Mouse (Mus musculus): Measurements from ENCODE around the gene P2ry4. TPM values are rescaled to one million over a fixed set of nuclear protein-coding genes. Genes with fewer than 3 reads are reported as not detected.

P2ry4 gene
- polyA plus RNA-seq (2014; fragmentation: Nextera tagmentation; extraction: Ambion mirVana), result not detected in 2 replicates

DNA sequence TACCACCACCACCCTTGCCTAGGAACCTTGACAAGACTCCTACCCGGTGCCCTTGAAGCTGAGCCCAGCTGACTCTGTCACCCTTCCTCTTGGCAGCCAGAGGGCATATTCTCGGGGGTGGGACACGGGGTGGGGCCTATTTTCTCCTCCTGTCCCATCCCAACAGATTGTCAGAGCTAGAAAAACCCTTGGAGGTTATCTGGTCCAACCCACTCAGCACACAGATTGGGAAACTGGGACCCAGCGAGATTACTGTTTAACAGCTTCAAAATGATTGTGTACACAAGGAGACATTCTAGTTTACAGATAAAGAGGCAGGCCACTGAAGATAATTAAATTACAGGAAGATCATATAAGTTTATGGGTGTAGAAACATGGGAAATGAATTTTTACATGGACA lies at the start of gene P2ry4:
TSS of gene P2ry4 (minus strand) at position 79 of the 400 bp plus-strand sequence.
- Histone ChIP-seq H3K36me3 (ENCODE audit: control insufficient read depth, insufficient read depth, low read length) (no peaks in the 10 kb centered on the region), H3K27me3 (ENCODE audit: control insufficient read depth, insufficient read depth, low read length) (peaks cover 3% of the 10 kb centered on the region), H3K4me1 (ENCODE audit: control insufficient read depth, insufficient read depth, low read length) (no peaks in the 10 kb centered on the region), H3K9ac (ENCODE audit: low read length) (no peak within 1 kb of the TSS), H3K27ac (ENCODE audit: low read depth, low read length) (no peak within 1 kb of the TSS), H3K4me2 (no peak within 1 kb of the TSS), H3K4me3 (ENCODE audit: low read depth, low read length) (no peak within 1 kb of the TSS), H3K9me3 (ENCODE audit: control insufficient read depth, low read length) (no peaks in the 10 kb centered on the region)
- WGBS, result 75% methylated on average over 4 of the region's 4 CpGs
- ATAC-seq (ENCODE audit: low FRiP score) (no peak), DNase-seq (ENCODE audit: low spot score, missing footprints) (no peak)

DNA sequence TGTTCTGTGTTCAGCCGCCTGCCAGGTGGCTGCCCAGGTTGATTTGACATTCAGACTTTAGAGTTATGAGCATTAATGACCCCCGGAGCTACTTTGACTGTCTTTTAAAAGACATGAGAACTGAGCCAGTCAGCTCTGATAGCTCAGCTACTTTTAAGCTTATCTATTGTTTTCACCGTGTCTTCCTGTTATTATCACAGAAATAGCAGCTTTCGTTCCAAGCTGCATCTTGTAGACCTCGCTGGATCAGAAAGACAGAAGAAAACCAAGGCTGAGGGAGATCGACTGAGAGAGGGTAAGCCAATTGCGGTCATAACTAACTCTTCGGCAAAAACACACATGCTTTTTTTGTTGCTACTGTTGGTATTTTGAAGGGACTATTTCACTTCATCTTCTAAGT lies 43.8 kb upstream of the P2ry4 start:
- 90% methylated on average over 8 of the region's 8 CpGs for WGBS
- no peak for ATAC-seq (ENCODE audit: low FRiP score)

DNA sequence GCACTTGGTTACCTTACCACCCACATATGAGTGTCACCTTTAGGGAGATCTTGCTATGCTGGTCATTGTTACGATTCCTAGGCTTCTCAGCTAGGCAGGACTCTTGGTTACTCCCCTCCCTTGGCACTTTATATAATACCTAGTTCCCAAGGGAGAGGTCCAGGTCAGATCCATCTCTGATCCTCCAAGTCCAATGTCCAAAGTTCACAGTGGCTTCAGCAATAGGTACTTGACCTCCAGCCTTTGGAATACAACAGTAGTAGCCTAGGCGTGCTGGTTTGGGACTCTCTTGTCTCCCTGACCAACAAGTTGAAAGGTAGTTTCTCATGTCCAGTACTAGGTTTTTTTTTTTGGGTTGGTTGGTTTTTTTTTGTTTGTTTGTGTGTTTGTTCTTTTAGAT lies 34.4 kb upstream of the P2ry4 start:
- H3K4me2 ChIP-seq, result no peak overlapping the region
- 98% methylated on average over 2 of the region's 2 CpGs for WGBS
- H3K36me3 ChIP-seq (ENCODE audit: control insufficient read depth, insufficient read depth, low read length), result no peaks in the 10 kb centered on the region
- DNase-seq (ENCODE audit: low spot score, missing footprints), result no peak
- H3K9me3 ChIP-seq (ENCODE audit: control insufficient read depth, low read length), result no peaks in the 10 kb centered on the region
- no peak for ATAC-seq (ENCODE audit: low FRiP score)
- H3K9ac ChIP-seq (ENCODE audit: low read length), result no peak overlapping the region
- no peak overlapping the region for H3K4me3 ChIP-seq (ENCODE audit: low read depth, low read length)
- H3K27me3 ChIP-seq (ENCODE audit: control insufficient read depth, insufficient read depth, low read length), result peaks cover 4% of the 10 kb centered on the region; the same call in 1 of the 2 replicates
- no peaks in the 10 kb centered on the region; the same call in 1 of the 2 replicates for H3K4me1 ChIP-seq (ENCODE audit: control insufficient read depth, insufficient read depth, low read length)
- H3K27ac ChIP-seq (ENCODE audit: low read depth, low read length), result no peak overlapping the region

More for the DNA sequence above, 43.8 kb upstream of the P2ry4 start:
- Histone ChIP-seq H3K4me1 (ENCODE audit: control insufficient read depth, insufficient read depth, low read length) (no peaks in the 10 kb centered on the region), H3K4me2 (no peak overlapping the region), H3K9ac (ENCODE audit: low read length) (no peak overlapping the region), H3K9me3 (ENCODE audit: control insufficient read depth, low read length) (no peaks in the 10 kb centered on the region), H3K27ac (ENCODE audit: low read depth, low read length) (no peak overlapping the region), H3K4me3 (ENCODE audit: low read depth, low read length) (no peak overlapping the region), H3K36me3 (ENCODE audit: control insufficient read depth, insufficient read depth, low read length) (no peaks in the 10 kb centered on the region), H3K27me3 (ENCODE audit: control insufficient read depth, insufficient read depth, low read length) (no peaks in the 10 kb centered on the region; the same call in 1 of the 2 replicates)
- no peak for DNase-seq (ENCODE audit: low spot score, missing footprints)

DNA sequence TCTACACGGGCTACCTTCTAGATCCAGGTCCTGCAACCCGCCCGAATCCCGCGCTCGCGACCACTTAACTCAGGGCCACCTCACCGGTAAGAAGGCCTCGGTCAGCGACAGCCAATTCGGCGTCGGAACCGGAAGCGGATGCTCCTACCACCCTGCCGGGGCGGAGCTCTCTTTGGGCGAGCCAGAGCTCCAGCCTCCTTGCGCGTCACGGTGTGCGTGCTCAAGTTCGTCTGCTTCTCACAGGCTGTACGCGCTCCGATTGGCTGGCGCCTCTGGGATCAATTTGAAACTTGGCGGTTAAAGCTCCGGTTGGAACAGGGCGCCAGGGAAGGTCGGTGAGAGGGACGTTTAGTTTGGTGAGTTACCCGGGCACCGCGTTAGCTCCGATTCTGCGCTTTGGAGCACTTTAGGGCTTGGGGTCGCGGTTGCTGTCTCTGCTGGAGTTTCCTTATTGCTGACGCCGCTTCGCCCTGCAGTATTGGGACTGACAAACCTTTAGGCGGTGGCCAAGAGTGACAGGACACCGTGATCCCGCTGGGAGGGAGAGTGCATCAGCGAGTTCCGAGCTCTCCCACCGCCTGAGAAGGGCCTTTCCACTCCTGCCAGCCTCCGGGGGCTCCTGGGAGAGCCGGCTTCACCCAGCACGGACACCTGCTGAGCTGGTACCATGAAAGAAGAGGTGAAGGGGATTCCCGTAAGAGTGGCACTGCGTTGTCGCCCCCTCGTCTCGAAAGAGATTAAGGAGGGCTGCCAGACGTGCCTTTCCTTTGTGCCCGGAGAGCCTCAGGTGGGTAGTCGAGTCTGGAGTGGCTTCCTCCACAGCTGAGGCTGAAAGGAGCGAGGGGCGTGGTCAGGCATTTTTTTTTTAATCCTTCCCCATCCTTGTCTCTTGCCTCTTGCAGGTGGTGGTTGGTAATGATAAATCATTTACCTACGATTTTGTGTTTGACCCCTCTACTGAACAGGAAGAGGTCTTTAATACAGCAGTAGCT lies 31.4 kb upstream of the P2ry4 start, which contains the start of gene Pdzd11:
TSS of gene Pdzd11 (minus strand) at position 767 of the 992 bp plus-strand sequence.
- Histone ChIP-seq H3K4me1 (ENCODE audit: control insufficient read depth, insufficient read depth, low read length) (no peaks in the 10 kb centered on the region; the same call in 1 of the 2 replicates), H3K9ac (ENCODE audit: low read length) (peak within 1 kb of the TSS; percentile 73), H3K4me3 (ENCODE audit: low read depth, low read length) (peak within 1 kb of the TSS; percentile 59), H3K27me3 (ENCODE audit: control insufficient read depth, insufficient read depth, low read length) (peaks cover 4% of the 10 kb centered on the region; the same call in 1 of the 2 replicates), H3K27ac (ENCODE audit: low read depth, low read length) (peak within 1 kb of the TSS; percentile 74), H3K4me2 (peak within 1 kb of the TSS; percentile 53), H3K9me3 (ENCODE audit: control insufficient read depth, low read length) (no peaks in the 10 kb centered on the region), H3K36me3 (ENCODE audit: control insufficient read depth, insufficient read depth, low read length) (peaks cover 2% of the 10 kb centered on the region; the same call in 1 of the 2 replicates)
- WGBS, result 22% methylated on average over 62 of the region's 62 CpGs
- DNase-seq (ENCODE audit: low spot score, missing footprints) (peak; percentile 96), ATAC-seq (ENCODE audit: low FRiP score) (peak; percentile 99)

DNA sequence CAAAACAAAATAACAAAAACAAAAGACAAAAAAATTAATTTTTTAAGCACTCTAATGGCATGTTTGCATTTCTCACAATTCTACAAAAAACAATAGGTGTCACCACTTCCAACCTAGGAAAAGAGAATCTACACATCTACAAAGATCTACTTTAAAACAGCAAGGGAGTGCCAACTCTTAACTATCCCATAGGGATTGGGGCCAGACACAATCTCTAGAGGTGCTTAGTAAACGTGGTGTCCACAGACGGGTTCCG lies 30.8 kb upstream of the P2ry4 start, which contains the start of gene Kif4:
TSS of gene Kif4 (plus strand) at position 192 of the 256 bp plus-strand sequence.
- Histone ChIP-seq H3K4me2 (peak within 1 kb of the TSS; percentile 53), H3K9ac (ENCODE audit: low read length) (peak within 1 kb of the TSS; percentile 73), H3K4me1 (ENCODE audit: control insufficient read depth, insufficient read depth, low read length) (no peaks in the 10 kb centered on the region; the same call in 1 of the 2 replicates), H3K4me3 (ENCODE audit: low read depth, low read length) (peak within 1 kb of the TSS; percentile 59), H3K27me3 (ENCODE audit: control insufficient read depth, insufficient read depth, low read length) (peaks cover 4% of the 10 kb centered on the region; the same call in 1 of the 2 replicates), H3K27ac (ENCODE audit: low read depth, low read length) (peak within 1 kb of the TSS; percentile 74), H3K9me3 (ENCODE audit: control insufficient read depth, low read length) (no peaks in the 10 kb centered on the region), H3K36me3 (ENCODE audit: control insufficient read depth, insufficient read depth, low read length) (peaks cover 2% of the 10 kb centered on the region; the same call in 1 of the 2 replicates)
- 23% methylated on average over 3 of the region's 3 CpGs for WGBS
- ATAC-seq (ENCODE audit: low FRiP score) (no peak), DNase-seq (ENCODE audit: low spot score, missing footprints) (no peak)

DNA sequence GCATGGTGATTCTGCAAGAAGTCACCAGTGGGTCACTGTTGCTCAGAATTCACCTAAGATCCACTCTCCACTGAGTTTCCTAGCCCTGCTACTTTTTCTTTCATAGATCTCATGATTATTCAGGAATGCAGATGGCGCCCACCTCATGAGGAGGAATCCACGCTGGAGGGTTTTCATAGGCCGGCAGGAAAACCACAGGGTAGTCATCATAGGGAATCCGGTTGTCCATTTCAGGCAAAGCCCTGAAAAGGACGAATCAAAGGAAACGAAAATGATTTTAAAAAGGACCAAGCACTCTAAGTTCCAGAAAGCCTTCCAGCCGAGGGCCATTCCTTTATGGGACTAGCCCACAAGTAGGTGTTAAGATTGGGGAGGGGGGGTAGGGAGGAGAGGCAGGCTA lies 30.5 kb upstream of the P2ry4 start:
- ATAC-seq (ENCODE audit: low FRiP score) (peak; percentile 14; the same call in 1 of the 2 replicates), DNase-seq (ENCODE audit: low spot score, missing footprints) (no peak)
- no peaks in the 10 kb centered on the region; the same call in 1 of the 2 replicates for H3K4me1 ChIP-seq (ENCODE audit: control insufficient read depth, insufficient read depth, low read length)
- peak overlapping the region; percentile 48 for H3K4me2 ChIP-seq
- H3K36me3 ChIP-seq (ENCODE audit: control insufficient read depth, insufficient read depth, low read length), result peaks cover 2% of the 10 kb centered on the region; the same call in 1 of the 2 replicates
- WGBS, result 41% methylated on average over 7 of the region's 7 CpGs
- H3K27ac ChIP-seq (ENCODE audit: low read depth, low read length), result no peak overlapping the region
- peak overlapping the region; percentile 57 for H3K9ac ChIP-seq (ENCODE audit: low read length)
- H3K9me3 ChIP-seq (ENCODE audit: control insufficient read depth, low read length), result no peaks in the 10 kb centered on the region
- H3K4me3 ChIP-seq (ENCODE audit: low read depth, low read length), result peak overlapping the region; percentile 59
- peaks cover 4% of the 10 kb centered on the region; the same call in 1 of the 2 replicates for H3K27me3 ChIP-seq (ENCODE audit: control insufficient read depth, insufficient read depth, low read length)

DNA sequence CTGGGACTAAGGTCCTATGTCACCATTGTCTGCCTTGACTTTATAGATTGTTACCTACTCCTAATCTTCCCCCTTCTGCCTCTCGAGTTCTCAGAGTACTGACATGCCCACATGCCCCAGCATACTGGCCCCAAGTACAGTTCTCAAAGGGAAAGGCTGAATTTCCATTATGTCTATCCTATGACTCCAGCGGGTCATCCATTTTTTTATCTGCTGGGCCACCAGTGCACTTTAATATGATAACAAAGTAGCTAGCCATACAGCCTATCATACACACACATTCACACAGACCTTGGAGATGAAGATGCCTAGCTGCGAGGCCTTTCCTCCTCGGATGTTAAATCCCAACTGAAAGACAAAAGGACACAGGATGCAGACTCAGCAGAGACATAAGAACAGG lies 29.6 kb upstream of the P2ry4 start:
- 88% methylated on average over 4 of the region's 4 CpGs for WGBS
- peaks cover 5% of the 10 kb centered on the region for H3K27me3 ChIP-seq (ENCODE audit: control insufficient read depth, insufficient read depth, low read length)
- H3K9ac ChIP-seq (ENCODE audit: low read length), result no peak overlapping the region
- H3K9me3 ChIP-seq (ENCODE audit: control insufficient read depth, low read length), result no peaks in the 10 kb centered on the region
- H3K4me1 ChIP-seq (ENCODE audit: control insufficient read depth, insufficient read depth, low read length), result no peaks in the 10 kb centered on the region; the same call in 1 of the 2 replicates
- no peak overlapping the region for H3K4me2 ChIP-seq
- H3K4me3 ChIP-seq (ENCODE audit: low read depth, low read length), result no peak overlapping the region
- H3K36me3 ChIP-seq (ENCODE audit: control insufficient read depth, insufficient read depth, low read length), result peaks cover 2% of the 10 kb centered on the region; the same call in 1 of the 2 replicates
- DNase-seq (ENCODE audit: low spot score, missing footprints) (no peak), ATAC-seq (ENCODE audit: low FRiP score) (no peak)
- H3K27ac ChIP-seq (ENCODE audit: low read depth, low read length), result no peak overlapping the region

DNA sequence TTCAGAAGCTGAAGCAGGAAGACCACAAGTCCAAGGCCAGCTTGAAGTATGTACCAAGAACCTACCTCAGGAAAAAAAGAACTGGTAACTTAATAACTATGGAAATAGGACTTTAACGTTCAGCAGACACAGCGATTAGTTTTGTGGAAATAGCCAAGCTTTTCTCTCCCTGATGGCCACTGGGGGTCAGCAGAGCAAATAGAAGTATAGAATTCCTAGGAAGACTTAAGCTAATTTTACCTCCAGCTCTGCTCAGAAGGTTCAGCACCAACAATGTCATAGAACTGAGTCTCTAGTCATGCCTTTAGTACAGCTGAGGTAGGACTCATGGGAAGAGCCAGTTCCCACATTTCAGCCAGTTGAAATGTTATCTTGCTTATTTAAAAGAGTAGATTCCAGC lies 26.7 kb upstream of the P2ry4 start:
- peaks cover 5% of the 10 kb centered on the region for H3K27me3 ChIP-seq (ENCODE audit: control insufficient read depth, insufficient read depth, low read length)
- H3K4me1 ChIP-seq (ENCODE audit: control insufficient read depth, insufficient read depth, low read length), result no peaks in the 10 kb centered on the region
- H3K9me3 ChIP-seq (ENCODE audit: control insufficient read depth, low read length), result no peaks in the 10 kb centered on the region
- H3K9ac ChIP-seq (ENCODE audit: low read length), result no peak overlapping the region
- peaks cover 2% of the 10 kb centered on the region; the same call in 1 of the 2 replicates for H3K36me3 ChIP-seq (ENCODE audit: control insufficient read depth, insufficient read depth, low read length)
- no peak overlapping the region for H3K4me2 ChIP-seq
- ATAC-seq (ENCODE audit: low FRiP score) (no peak), DNase-seq (ENCODE audit: low spot score, missing footprints) (no peak)
- no peak overlapping the region for H3K4me3 ChIP-seq (ENCODE audit: low read depth, low read length)
- H3K27ac ChIP-seq (ENCODE audit: low read depth, low read length), result no peak overlapping the region
- 62% methylated on average over 2 of the region's 2 CpGs for WGBS

DNA sequence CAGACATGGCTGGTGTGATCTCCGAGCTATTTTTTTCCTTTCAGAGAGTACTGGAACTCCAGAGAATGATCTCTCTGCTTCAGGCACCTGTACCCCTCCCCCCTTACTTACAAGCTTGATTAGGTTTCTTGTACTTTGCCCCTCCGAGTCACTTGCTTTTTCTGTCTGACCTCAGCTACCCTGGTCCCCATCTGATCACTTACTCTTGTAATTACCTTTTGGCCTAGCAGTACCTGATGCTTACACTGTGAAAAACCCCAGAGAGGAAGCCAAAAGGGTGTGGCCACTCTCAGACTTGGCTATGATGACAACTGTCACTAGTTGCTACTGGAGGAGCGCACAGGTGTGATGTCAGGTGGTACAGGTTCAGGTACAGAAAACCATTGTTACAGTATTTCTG lies 23.8 kb upstream of the P2ry4 start:
- Histone ChIP-seq H3K27me3 (ENCODE audit: control insufficient read depth, insufficient read depth, low read length) (peaks cover 2% of the 10 kb centered on the region; the same call in 1 of the 2 replicates), H3K36me3 (ENCODE audit: control insufficient read depth, insufficient read depth, low read length) (peaks cover 2% of the 10 kb centered on the region; the same call in 1 of the 2 replicates), H3K4me3 (ENCODE audit: low read depth, low read length) (no peak overlapping the region), H3K4me2 (no peak overlapping the region), H3K27ac (ENCODE audit: low read depth, low read length) (no peak overlapping the region), H3K9ac (ENCODE audit: low read length) (no peak overlapping the region), H3K9me3 (ENCODE audit: control insufficient read depth, low read length) (no peaks in the 10 kb centered on the region), H3K4me1 (ENCODE audit: control insufficient read depth, insufficient read depth, low read length) (no peaks in the 10 kb centered on the region)
- DNase-seq (ENCODE audit: low spot score, missing footprints) (no peak), ATAC-seq (ENCODE audit: low FRiP score) (no peak)
- 74% methylated on average over 3 of the region's 3 CpGs for WGBS

Data from midbrain, embryonic 11.5 days (tissue).